Mouse (Mus musculus) large intestine, adult 2 months (tissue): Measurements from ENCODE around the gene Fgfr3. TPM values are rescaled to one million over a fixed set of nuclear protein-coding genes. Genes with fewer than 3 reads are reported as not detected.

ENCODE experiments used
- DNase-seq: peaks from one replicate; pipeline ENCODE4 v3.0.0-alpha.2; 2012; ENCODE audit warnings: low read depth, low spot score
- WGBS: fragments of 180-500 bp; shearing (Covaris S2); methylation state at CpG from one replicate; pipeline ENCODE4 v1.1.7; 2018; 5-methylcytosine and 5-hydroxymethylcytosine counted together
- polyA plus RNA-seq: library from polyadenylated mRNA; depleted of rRNA; stranded (reverse); fragments of >200 nt; gene quantifications from 2 replicates; pipeline ENCODE4 v1.2.3, GENCODE M21; 2012

The Fgfr3 gene
- polyA plus RNA-seq, 1 experiment = 13.9 TPM

DNA sequence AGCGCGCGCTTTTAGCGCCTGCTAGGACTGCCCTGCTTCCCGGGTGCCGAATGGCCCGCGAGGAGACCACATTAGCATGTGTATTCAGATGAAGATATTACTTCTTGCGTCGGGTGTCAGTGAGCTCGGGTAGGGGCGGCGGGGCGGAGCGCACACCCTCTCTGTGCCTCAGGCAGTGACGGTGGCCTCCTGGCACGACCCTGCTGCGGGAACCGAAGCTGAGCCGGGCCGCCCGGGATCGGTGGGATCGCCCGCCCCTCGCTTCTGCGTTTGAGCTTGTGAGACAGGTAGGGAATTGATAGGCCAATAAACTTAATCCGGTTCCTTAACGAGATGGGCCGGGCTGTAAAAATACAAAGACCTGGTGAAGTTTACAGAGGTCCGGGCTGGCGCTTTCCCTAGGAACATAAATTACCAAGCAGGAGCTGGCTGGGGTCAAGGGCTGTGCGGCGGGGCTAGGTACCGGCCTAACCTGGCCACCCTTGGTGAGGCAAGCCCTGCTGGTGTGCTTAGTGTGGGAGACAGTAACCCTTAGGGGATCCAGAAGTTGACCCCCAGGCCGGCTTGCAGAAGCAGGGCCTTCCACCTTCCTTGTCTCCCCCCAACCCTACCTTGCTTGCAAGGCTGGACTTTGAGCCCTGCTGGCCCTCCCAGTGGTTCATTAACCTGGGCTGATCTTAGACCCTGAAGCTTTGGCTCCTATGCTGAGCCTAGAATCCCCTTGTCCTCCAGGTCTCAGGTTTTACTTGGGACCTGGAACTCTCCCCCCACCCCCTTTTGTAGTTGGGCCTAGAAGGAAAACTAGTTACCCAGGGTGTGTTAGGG lies 2.4 kb downstream of the Fgfr3 start:
- 18% methylated on average over 36 of the region's 36 CpGs for WGBS
- DNase-seq = no peak

DNA sequence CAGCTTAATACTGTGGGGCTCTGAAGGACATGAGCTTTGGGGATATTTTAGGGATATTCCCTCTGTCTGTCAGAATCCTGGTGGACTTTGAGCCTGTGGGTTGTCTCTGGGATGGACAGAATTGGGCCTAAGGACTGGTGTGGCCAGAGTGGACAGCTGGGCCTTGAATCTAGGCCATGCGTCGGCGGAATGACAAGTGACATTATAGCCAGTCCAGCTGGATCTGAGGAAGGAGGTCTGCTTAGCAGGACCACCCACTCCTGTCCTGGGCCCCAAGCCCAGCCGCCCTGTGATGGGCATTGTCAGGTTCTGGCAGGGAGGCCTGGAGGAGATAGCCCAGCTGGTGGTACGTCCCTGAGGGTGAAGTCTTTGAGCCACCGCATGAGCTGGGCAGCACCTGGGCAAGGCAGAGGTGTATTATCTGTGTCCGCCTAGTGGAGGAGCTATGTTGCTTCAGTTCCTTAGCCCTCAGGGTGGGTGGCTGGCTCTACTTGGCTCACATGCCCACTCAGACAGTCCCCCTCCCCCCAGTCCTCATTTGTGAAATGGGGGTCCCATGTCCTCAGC lies 4.7 kb downstream of the Fgfr3 start:
- WGBS = 89% methylated on average over 7 of the region's 7 CpGs

DNA sequence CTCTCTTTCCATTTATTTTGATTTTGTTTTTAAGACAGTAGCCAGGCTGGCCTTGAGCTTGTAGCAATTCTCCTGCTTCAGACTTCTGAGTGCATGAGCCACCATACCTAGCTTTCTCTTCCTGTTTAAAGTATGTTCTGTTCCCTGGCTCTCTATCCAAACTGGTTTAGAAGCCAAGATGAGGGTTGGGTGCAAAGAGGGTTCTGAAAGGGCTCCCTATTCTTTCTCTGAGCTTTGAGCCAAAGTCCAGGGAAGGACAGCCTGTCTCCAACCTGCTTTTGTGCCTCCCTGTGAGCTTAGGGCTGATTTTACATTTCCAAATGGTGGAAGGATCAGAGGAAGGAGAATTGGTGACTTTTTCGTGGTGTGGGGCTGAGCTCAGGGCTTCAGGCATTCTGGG lies 5.4 kb downstream of the Fgfr3 start:
- no peak for DNase-seq
- 60% methylated on average over 1 of the region's 1 CpGs for WGBS

More for the DNA sequence above, 4.7 kb downstream of the Fgfr3 start:
- DNase-seq = no peak

DNA sequence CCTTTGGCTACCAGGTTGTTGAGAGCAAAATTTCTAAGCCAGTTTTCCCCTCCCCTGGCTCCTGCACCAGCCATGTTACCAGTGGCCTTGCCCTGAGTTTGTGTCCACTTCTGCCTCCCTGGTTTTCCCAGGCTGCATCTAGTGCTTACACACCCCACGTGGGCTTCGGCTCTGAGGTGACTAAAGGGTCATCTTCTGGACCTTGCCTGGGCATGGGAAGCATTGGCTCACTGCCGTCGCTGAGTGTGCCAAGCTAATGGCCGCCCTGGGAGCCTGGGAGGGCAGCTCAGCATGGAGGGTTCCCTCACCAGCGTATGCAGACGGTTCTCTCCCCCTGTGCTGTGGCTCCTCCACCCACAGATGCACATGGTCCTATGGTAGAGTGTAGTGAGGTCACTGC lies 7.4 kb downstream of the Fgfr3 start:
- WGBS = 87% methylated on average over 7 of the region's 7 CpGs
- DNase-seq = no peak

DNA sequence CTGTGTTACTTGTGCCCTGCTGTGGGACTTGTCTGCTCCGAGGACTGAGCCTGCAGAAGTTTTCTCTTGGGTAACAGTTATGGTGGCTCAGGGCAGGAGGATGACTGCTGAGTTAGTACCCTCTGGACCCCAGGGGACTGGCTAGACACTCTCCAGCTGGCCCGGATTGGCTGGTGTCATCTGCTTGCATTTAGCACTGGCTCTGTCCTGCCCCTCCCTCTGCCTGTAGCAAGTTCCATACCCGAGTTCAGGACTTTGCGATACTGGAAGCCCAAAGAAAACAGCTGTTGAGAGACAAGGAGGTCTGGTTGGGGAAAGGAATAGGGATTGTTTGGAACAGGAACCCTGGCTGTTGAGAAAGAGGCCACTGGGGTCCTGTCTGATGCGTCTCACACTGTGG lies 9.0 kb downstream of the Fgfr3 start:
- WGBS = 76% methylated on average over 5 of the region's 5 CpGs
- no peak for DNase-seq

DNA sequence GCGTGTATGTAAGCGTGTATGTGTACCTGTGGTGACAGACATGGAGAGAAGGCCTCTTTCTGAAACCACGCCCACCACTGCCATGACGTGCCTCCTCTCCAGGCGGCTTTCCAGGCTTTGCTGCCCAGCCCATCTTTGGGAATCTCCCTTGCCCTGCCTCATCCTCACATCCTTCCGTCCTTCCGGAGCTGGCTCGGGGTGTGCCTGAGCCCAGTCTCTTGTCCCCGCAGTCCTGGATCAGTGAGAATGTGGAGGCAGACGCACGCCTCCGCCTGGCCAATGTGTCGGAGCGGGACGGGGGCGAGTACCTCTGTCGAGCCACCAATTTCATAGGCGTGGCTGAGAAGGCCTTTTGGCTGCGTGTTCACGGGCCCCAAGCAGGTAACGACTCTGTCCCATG lies 9.6 kb downstream of the Fgfr3 start:
- no peak for DNase-seq
- 58% methylated on average over 21 of the region's 21 CpGs for WGBS

DNA sequence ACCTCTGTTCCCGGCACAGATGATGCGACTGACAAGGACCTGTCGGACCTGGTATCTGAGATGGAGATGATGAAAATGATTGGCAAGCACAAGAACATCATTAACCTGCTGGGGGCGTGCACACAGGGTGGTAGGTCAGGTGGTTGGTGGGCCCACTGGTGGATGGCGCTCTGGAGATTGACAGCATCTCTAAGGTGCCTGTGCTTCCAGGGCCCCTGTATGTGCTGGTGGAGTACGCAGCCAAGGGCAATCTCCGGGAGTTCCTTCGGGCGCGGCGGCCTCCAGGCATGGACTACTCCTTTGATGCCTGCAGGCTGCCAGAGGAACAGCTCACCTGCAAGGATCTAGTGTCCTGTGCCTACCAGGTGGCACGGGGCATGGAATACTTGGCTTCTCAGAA lies 12.4 kb downstream of the Fgfr3 start:
- no peak for DNase-seq
- WGBS = 91% methylated on average over 12 of the region's 12 CpGs

DNA sequence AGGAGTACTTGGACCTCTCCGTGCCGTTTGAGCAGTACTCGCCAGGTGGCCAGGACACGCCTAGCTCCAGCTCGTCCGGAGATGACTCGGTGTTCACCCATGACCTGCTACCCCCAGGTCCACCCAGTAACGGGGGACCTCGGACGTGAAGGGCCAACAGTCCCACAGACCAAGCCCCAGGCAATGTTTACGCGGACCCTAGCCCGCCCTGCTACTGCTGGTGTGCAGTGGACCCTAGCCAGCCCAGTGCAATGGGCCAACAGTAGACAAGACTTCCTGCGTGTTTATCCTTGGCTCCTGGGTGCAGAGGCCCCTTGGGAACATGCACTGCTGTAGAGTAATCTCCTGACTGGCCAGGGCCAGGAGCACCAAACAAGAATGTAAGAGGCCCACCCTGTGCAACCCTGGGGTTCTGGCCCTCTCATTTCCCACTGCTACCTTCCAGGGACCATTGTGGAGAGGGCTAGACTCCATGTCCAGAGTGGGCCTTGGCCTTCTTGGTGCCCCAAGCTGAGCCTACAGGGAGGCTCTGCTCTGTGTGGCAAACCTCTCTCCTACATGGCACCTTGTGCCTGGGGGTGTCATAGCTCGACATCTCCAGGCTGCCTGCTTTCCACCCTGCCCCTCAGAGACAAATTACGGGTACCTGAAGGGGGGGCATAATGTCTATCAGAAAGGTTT lies 14.1 kb downstream of the Fgfr3 start:
- 71% methylated on average over 16 of the region's 16 CpGs for WGBS
- DNase-seq = no peak

DNA sequence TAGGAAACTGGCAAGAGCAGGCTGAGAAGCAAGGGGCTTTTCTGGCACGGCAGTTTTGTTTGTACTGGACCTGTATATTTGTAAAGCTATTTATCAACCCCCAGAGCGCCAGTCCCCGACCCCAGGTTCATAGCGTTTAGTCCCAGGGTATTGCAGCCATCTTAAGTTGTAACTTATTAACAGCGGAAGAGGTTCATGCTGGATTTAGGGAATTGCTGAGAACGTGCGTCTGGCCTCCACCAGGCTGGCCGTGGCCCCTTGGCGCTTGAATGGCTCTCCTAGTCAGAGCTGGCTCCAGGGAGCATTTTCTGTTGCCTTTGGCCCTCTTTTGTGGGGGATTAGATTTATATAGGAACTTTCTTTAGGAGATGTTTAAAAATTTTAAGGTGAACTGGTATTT lies 14.8 kb downstream of the Fgfr3 start:
- no peak for DNase-seq
- WGBS = 69% methylated on average over 9 of the region's 9 CpGs

DNA sequence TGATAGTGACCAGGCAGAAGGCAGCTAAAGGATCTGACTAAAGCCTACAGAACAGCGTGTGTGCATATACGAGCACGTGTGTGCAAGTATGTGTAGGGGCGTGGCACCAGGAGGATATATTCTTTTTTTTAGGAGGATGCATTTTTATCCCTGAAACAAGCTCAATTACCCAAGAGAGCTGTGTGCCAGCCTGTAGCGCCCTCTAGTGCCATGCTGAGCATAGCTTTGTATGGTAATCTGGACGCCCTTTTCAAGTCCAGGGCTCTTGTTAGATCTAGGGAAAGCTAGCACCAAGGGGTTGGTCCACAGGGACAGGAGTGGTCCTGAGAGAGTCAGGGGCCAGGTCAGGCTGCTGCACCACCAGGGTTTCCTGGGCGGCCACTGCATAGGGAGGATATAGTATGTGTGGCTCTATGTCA lies 16.4 kb downstream of the Fgfr3 start:
- no peak for DNase-seq
- 13% methylated on average over 7 of the region's 7 CpGs for WGBS

DNA sequence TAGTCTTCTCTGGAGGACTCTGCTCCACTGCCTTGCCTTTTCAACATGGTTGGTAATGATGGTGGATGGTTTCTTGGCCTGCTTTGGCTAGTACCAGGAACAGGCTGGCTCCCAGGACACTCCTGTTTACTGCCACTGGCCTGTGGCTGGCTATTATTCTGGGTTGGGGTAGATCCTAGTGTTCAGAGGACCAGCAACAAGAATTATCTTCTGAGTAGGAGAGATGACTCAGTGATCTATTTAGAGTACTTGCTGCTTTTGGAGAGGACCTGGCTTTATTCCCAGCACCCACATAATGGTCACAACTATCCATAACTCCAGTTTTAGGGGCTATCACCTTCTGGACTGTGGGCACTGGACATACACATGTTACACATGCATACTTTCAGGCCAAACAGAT lies 16.9 kb downstream of the Fgfr3 start:
- no peak for DNase-seq

DNA sequence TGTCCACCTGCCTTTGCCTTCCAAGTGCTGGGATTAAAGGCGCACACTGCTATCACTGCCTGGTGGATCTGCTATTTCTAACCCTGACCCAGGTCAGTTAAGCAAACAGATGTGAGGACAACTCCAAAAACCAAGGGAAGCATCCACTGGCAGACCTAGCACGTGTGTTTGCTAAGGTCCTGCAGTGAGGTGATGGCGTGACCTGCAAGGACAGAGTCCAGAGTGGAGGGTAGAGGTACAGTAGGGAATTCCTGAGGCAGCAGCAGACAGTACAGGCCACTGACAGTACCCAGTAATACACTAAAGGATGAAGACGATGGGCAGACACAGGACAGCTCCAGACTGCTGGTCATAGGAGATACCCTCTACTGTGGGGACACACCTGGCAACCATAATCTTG lies 19.1 kb downstream of the Fgfr3 start:
- no peak for DNase-seq
- 91% methylated on average over 4 of the region's 4 CpGs for WGBS

DNA sequence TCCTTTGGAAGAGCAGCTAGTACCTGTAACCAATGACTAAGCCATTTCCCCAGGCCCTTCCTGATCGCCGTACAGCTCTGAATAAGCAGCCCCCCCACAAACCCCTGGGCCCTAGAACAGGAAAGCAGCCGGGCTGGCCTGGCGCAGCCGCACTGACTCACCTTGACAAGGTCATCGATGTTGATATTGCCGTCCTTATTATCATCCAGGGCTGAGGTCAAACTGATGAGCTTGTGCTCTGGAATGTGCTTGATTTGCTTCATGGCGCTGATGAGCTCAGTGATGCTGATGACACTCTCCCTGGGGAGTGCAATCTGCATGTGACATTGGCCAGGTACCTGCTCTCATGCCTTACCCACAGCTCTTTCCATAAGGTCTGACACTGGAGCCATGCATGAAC lies 22.0 kb downstream of the Fgfr3 start:
- 91% methylated on average over 8 of the region's 8 CpGs for WGBS

DNA sequence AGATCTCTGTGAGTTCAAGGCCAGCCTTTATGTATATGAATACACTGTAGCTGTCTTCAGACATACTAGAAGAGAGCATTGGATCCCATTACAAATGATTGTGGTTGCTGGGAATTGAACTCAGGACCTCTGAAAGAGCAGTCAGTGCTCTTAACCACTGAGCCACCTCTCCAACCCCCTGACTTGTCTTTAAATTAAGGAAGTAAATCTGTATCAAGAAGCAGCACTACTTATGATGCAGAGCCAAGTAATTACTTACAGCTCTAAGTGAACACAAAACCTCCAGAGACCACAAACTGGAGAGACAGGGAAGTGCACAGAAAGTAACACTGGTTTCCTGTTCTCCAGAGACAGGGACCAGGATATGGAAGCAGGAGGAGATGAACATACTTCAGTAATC lies 55.7 kb downstream of the Fgfr3 start:
- no peak for DNase-seq

More for the DNA sequence above, 22.0 kb downstream of the Fgfr3 start:
- no peak for DNase-seq

DNA sequence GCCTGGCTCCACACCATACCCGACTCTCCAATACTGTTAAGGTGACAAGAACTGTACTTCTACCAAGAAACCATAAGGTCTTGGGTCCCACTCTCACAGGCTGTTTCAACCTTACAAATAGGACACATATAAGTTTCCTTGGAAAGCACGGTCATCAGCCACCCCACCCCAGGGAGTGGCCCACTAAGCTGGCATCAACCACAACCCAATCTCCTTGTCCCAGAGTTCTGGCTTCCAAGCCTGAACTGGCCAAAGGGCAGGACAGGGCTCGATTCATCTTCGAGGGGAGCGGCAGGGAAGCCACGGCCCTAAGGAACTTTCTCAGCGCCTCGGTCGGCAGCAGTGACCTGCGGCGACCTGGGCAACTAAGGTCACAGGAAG lies 60.5 kb downstream of the Fgfr3 start:
- peak; percentile 55 for DNase-seq
- 2% methylated on average over 11 of the region's 11 CpGs for WGBS

DNA sequence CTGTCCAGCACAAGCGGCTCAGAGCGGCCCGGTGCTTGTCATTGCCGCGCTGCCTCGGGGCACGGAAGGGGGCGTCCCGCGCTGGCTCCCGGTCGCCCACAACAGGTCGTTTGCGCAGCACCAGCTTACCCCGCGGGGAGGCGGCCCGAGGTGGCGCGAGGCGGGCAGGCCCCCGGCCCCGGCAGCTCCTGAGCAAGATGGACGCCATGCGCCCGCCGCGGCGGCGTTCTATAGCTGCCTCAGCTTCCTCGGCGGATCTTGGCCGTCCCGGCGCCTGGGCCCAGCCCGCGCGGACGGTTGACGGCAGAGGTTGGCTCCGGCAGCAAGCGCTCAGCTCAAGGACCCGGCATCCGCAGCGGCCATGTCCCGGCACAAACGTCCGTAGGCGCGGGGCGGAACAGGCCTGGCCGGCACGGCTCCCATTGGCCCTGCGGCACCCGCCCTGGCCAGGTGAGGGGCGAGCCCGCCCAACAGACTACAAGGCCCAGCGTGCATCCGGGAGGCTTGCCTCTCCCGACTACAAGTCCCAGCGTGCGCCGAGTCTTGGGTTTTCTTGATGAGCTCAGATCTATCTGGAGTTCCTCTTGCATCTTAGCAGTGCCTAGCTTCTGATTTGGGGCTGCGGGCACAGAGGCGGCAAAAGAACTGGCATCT lies 61.0 kb downstream of the Fgfr3 start, which contains the start of gene Letm1:
Gene Letm1 (minus strand): TSS at position 473 of the 654 bp plus-strand sequence.
- peak; percentile 85 for DNase-seq
- WGBS = under 1% methylated on average over 65 of the region's 65 CpGs

DNA sequence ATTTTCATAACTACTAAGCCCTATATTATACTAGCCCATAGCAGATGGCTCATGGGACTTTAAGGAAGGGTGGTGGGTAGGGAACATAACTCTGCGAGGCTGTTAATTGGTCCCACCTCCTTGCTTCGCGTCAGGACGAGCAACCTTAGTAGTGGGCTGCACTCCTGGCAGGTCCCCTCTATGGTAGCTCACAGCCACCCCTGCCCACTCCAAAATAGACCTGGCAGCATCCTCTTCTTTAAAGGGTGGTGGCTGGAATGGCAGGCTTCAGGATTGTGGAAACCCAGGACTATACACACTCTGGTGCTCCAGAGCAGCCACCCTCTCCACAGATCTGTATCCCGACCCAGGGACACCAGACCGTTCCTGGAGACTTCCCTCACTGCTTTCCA lies 61.5 kb downstream of the Fgfr3 start:
- no peak for DNase-seq

More for the DNA sequence above, 61.5 kb downstream of the Fgfr3 start:
- 4% methylated on average over 6 of the region's 6 CpGs for WGBS
